Mouse (Mus musculus) kidney, adult 8-10 months (tissue): ENCODE measurements around the gene Wbp1.

Source experiments
- DNase-seq, 2 experiments: peaks; one replicate each; pipeline ENCODE4 v3.0.0; 2022

Gene Wbp1

GRCm38 (mm10) chr6:83078324-83078858 is 43.0 kb downstream of the Wbp1 start:
- peak; percentile 99 to 100 for DNase-seq

GRCm38 (mm10) chr6:83077630-83078323 is 43.6 kb downstream of the Wbp1 start, which contains the start of gene Pcgf1:
Gene Pcgf1 (plus strand): TSS chr6:83077869.
- DNase-seq = peak in 1 of 2 experiments; percentile 39

GRCm38 (mm10) chr6:83074979-83075378 is 46.4 kb downstream of the Wbp1 start:
- no peak for DNase-seq

GRCm38 (mm10) chr6:83071220-83071619 is 50.1 kb downstream of the Wbp1 start:
- no peak for DNase-seq

- no peak for DNase-seq
Observed at GRCm38 (mm10) chr6:83070311-83071219, 50.8 kb downstream of the Wbp1 start.

- no peak for DNase-seq
Observed at GRCm38 (mm10) chr6:83070247-83070310, 51.3 kb downstream of the Wbp1 start, which contains the start of gene Tlx2. Gene Tlx2 (minus strand): TSS chr6:83070293.

GRCm38 (mm10) chr6:83069488-83070246 is 51.7 kb downstream of the Wbp1 start:
- no peak for DNase-seq
